In genomic region chr5:102768385-102769080, GRCm38 (mm10) we compare ENCODE assay signal across 8 mouse cellular contexts.
A peak's percentile ranks its signal among the peaks of the same experiment; 100 is the strongest.
DNase-seq lines count a peak whose midpoint lies in the region; ATAC-seq and TF ChIP-seq lines count a peak whose summit lies in the region.

No protein-coding gene starts in this region.

- intact Hi-C loops in heart, adult 2 months (cut with DNase I): loop anchor here (5.0 kb wide), 2 partner anchors 66 to 104 kb away; no protein-coding TSS in a partner anchor

- peak; percentile 43 to 50 for DNase-seq in heart, adult 2 months
- no peak for DNase-seq in heart, adult 8-10 months (ENCODE audit: low spot score)
- DNase-seq in cerebellum, adult 11-12 months: no peak
- DNase-seq in layer of hippocampus, postnatal 10 days (ENCODE audit: low spot score in 2 of 2): no peak
- no peak for DNase-seq in MN1 (ENCODE audit: low spot score)

- TF ChIP-seq CTCF in heart, adult 2 months (IDR thresholded peaks at IDR 0.05): no peak

- no peaks in the 10 kb centered on the region for H3K9me3 ChIP-seq in heart, embryonic 13.5 days
- no peaks in the 10 kb centered on the region; the same call in 1 of the 2 replicates for H3K9me3 ChIP-seq in kidney, embryonic 14.5 days (ENCODE audit: control insufficient read depth, low read length)
- H3K9me3 ChIP-seq in neural tube, embryonic 14.5 days (ENCODE audit: control insufficient read depth, low read length): no peaks in the 10 kb centered on the region

- TF ChIP-seq EP300 in heart, adult 2 months (IDR thresholded peaks at IDR 0.05; ENCODE audit: insufficient read depth, low read depth, low read length): no peak

- no peaks in the 10 kb centered on the region for H3K79me2 ChIP-seq in heart, adult 2 months (replicated peaks; ENCODE audit: control insufficient read depth, insufficient read depth, low read length)

- peak overlapping the region; percentile 35 for H3K4me3 ChIP-seq in heart, adult 2 months
- H3K4me3 ChIP-seq in heart, embryonic 13.5 days: peak overlapping the region; percentile 38
- H3K4me3 ChIP-seq in kidney, embryonic 14.5 days (ENCODE audit: low read length): peak overlapping the region; percentile 22
- no peak overlapping the region for H3K4me3 ChIP-seq in neural tube, embryonic 14.5 days (ENCODE audit: low read depth, low read length)

- no peaks in the 10 kb centered on the region for H3K36me3 ChIP-seq in heart, adult 2 months (ENCODE audit: control insufficient read depth, insufficient read depth, low read length)
- H3K36me3 ChIP-seq in heart, embryonic 13.5 days: no peaks in the 10 kb centered on the region
- H3K36me3 ChIP-seq in kidney, embryonic 14.5 days (ENCODE audit: control insufficient read depth, insufficient read depth, low read length): no peaks in the 10 kb centered on the region
- H3K36me3 ChIP-seq in neural tube, embryonic 14.5 days (ENCODE audit: control insufficient read depth, insufficient read depth, low read length): no peaks in the 10 kb centered on the region

- 0 out of 2 replicates have a peak, but pooled peaks have one; percentile 17 for TF ChIP-seq POLR2A in heart, adult 2 months (IDR thresholded peaks at IDR 0.05; ENCODE audit: insufficient read depth, low read depth, low read length)

- 43% methylated on average over 12 of the region's 12 CpGs for WGBS in heart, adult 2 months
- WGBS in heart, embryonic 13.5 days: 48% methylated on average over 12 of the region's 12 CpGs
- 18% methylated on average over 12 of the region's 12 CpGs for WGBS in kidney, embryonic 14.5 days
- WGBS in neural tube, embryonic 14.5 days: 24% methylated on average over 12 of the region's 12 CpGs

- H3K4me1 ChIP-seq in heart, adult 2 months (ENCODE audit: control insufficient read depth, insufficient read depth, low read length): peaks cover 3% of the 10 kb centered on the region
- H3K4me1 ChIP-seq in heart, embryonic 13.5 days: peaks cover 32% of the 10 kb centered on the region
- H3K4me1 ChIP-seq in kidney, embryonic 14.5 days (ENCODE audit: control insufficient read depth, insufficient read depth, low read length): peaks cover 23% of the 10 kb centered on the region
- peaks cover 9% of the 10 kb centered on the region; the same call in 1 of the 2 replicates for H3K4me1 ChIP-seq in neural tube, embryonic 14.5 days (ENCODE audit: control insufficient read depth, insufficient read depth, low read length)

- H3K27me3 ChIP-seq in heart, adult 2 months (ENCODE audit: control insufficient read depth, insufficient read depth, low read length): no peaks in the 10 kb centered on the region
- no peaks in the 10 kb centered on the region for H3K27me3 ChIP-seq in heart, embryonic 13.5 days (replicated peaks)
- no peaks in the 10 kb centered on the region for H3K27me3 ChIP-seq in kidney, embryonic 14.5 days (ENCODE audit: control insufficient read depth, insufficient read depth, low read length)
- H3K27me3 ChIP-seq in neural tube, embryonic 14.5 days (ENCODE audit: control insufficient read depth, insufficient read depth, low read length): no peaks in the 10 kb centered on the region

- peak overlapping the region; percentile 63 for H3K4me2 ChIP-seq in heart, embryonic 13.5 days
- peak overlapping the region; percentile 30 for H3K4me2 ChIP-seq in kidney, embryonic 14.5 days (replicated peaks; ENCODE audit: low read depth, low read length)
- peak overlapping the region; percentile 26; the same call in 1 of the 2 replicates for H3K4me2 ChIP-seq in neural tube, embryonic 14.5 days (ENCODE audit: low read depth, low read length)

- ATAC-seq in heart, embryonic 13.5 days (ENCODE audit: extremely low read depth, insufficient number of reproducible peaks, low FRiP score, low TSS enrichment): peak; percentile 63; the same call in 1 of the 2 replicates
- ATAC-seq in kidney, embryonic 14.5 days (ENCODE audit: low FRiP score, low TSS enrichment): peak; percentile 89
- ATAC-seq in neural tube, embryonic 14.5 days (ENCODE audit: low read depth): peak; percentile 66

- peak overlapping the region; percentile 68 for H3K27ac ChIP-seq in heart, adult 2 months
- H3K27ac ChIP-seq in heart, embryonic 13.5 days (replicated peaks): peak overlapping the region; percentile 86
- H3K27ac ChIP-seq in kidney, embryonic 14.5 days (ENCODE audit: low read depth, low read length): peak overlapping the region; percentile 69
- no peak overlapping the region for H3K27ac ChIP-seq in neural tube, embryonic 14.5 days (ENCODE audit: low read depth, low read length)

- H3K9ac ChIP-seq in heart, adult 2 months (ENCODE audit: low read depth, low read length): peak overlapping the region; percentile 51; the same call in 1 of the 2 replicates
- H3K9ac ChIP-seq in heart, embryonic 13.5 days: peak overlapping the region; percentile 71
- peak overlapping the region; percentile 45; the same call in 1 of the 2 replicates for H3K9ac ChIP-seq in kidney, embryonic 14.5 days (ENCODE audit: low read depth, low read length)
- H3K9ac ChIP-seq in neural tube, embryonic 14.5 days (replicated peaks; ENCODE audit: low read depth, low read length): no peak overlapping the region

Comparison
In these comparisons a context has a peak if more than half of its experiments do, and no peak if none do; other contexts are left out.
1. DNase-seq: peak in heart, adult 2 months (2 of 2); none in heart, adult 8-10 months (single experiment), cerebellum, adult 11-12 months (single experiment), layer of hippocampus, postnatal 10 days (0 of 2) and MN1 (single experiment).
2. Peak in every context shown above with its lines, with median percentiles within 50 percentile points of each other: ATAC-seq and H3K4me2 ChIP-seq.